Mouse (Mus musculus) heart, adult 2 months (tissue): ENCODE data around the gene Asb13.

ENCODE experiments used
- CTCF ChIP-seq: fragments of 200-600 bp; IDR thresholded peaks from 2 replicates; pipeline ENCODE4 v1.8.1; 2022; ENCODE audit warnings: antibody characterized with exemption, mild to moderate bottlenecking, moderate library complexity
- EP300 ChIP-seq: fragments of 200-500 bp; IDR thresholded peaks from 2 replicates; pipeline ENCODE4 v1.6.1; 2011; ENCODE audit warnings: low read depth, low read length, control low read depth; ENCODE audit not compliant: insufficient read depth

DNA sequence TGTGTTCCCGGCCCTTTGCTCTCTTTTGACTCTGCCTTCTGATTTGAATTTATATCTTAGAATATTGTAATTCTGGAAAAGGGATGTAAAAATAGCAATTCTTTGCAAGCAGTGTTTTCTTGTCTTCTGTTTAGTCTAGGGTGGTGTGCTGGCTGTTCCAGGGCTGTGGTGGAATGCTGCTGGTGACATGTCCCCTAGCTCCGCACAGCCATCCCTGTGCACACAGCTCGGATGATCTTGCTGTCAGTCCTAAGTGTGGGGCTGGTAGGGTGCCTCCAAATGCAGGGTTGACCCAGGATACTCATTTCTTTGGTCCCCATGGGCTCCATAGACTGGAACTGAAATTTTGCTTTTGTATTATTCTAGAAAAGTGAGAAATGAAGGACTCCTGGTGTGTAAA lies 34.2 kb downstream of the Asb13 start:
- TF ChIP-seq EP300: no peak
- TF ChIP-seq CTCF: no peak
